ENCODE assay signal across 8 mouse cellular contexts in genomic region chr7:44892276-44892921, GRCm38 (mm10). TPM values are rescaled to one million over a fixed set of nuclear protein-coding genes. Genes with fewer than 3 reads are reported as not detected.
DNase-seq lines count a peak whose midpoint lies in the region; ATAC-seq and TF ChIP-seq lines count a peak whose summit lies in the region.

Med25 (minus strand) TSS chr7:44892712.

- H3K36me3 ChIP-seq in hindbrain, embryonic 10.5 days: peaks cover 36% of the 10 kb centered on the region
- H3K36me3 ChIP-seq in lung, postnatal 0 days (ENCODE audit: insufficient read depth, low read length): no peaks in the 10 kb centered on the region

- no peaks in the 10 kb centered on the region for H3K9me3 ChIP-seq in hindbrain, embryonic 10.5 days
- no peaks in the 10 kb centered on the region for H3K9me3 ChIP-seq in lung, postnatal 0 days (ENCODE audit: low read length)

- H3K27ac ChIP-seq in hindbrain, embryonic 10.5 days: peak within 1 kb of the TSS; percentile 96
- peak within 1 kb of the TSS; percentile 97 for H3K27ac ChIP-seq in lung, postnatal 0 days (ENCODE audit: low read length)

- peak; percentile 60 for ATAC-seq in frontal cortex, adult (ENCODE audit: low TSS enrichment)
- ATAC-seq in lung, postnatal 0 days: peak; percentile 76

- peak; percentile 96 for DNase-seq in MN1 (ENCODE audit: low spot score)
- DNase-seq in cerebellum, adult 9-10 months: peak; percentile 94
- peak; percentile 96 for DNase-seq in hindbrain, embryonic 10.5 days (ENCODE audit: low spot score)
- DNase-seq in layer of hippocampus, adult 9-11 months: peak; percentile 97
- DNase-seq in lung, postnatal 0 days (ENCODE audit: low spot score): peak; percentile 98
- peak; percentile 86 for DNase-seq in ovary, postnatal 14 days (ENCODE audit: low spot score)
- peak; percentile 89 for DNase-seq in thymus, postnatal 14 days

- peak within 1 kb of the TSS; percentile 85 for H3K9ac ChIP-seq in lung, postnatal 0 days (replicated peaks; ENCODE audit: low read depth)

- peak within 1 kb of the TSS; percentile 91 for H3K4me2 ChIP-seq in lung, postnatal 0 days (replicated peaks; ENCODE audit: low read depth, low read length)

- under 1% methylated on average over 56 of the region's 56 CpGs for WGBS in hindbrain, embryonic 10.5 days
- under 1% methylated on average over 54 of the region's 56 CpGs for WGBS in lung, postnatal 0 days

- peak within 1 kb of the TSS; percentile 88 for H3K4me3 ChIP-seq in hindbrain, embryonic 10.5 days
- H3K4me3 ChIP-seq in lung, postnatal 0 days (ENCODE audit: low read depth, low read length): peak within 1 kb of the TSS; percentile 84

- H3K4me1 ChIP-seq in hindbrain, embryonic 10.5 days (replicated peaks): peaks cover 64% of the 10 kb centered on the region
- H3K4me1 ChIP-seq in lung, postnatal 0 days (ENCODE audit: insufficient read depth, low read depth, low read length): peaks cover 12% of the 10 kb centered on the region; the same call in 1 of the 2 replicates

- TF ChIP-seq EP300 in lung, postnatal 0 days (IDR thresholded peaks at IDR 0.05): peak; percentile 63; the same call in 1 of the 2 replicates

- no peaks in the 10 kb centered on the region for H3K27me3 ChIP-seq in hindbrain, embryonic 10.5 days (ENCODE audit: insufficient read depth, poor library complexity, severe bottlenecking)
- H3K27me3 ChIP-seq in lung, postnatal 0 days (replicated peaks; ENCODE audit: insufficient read depth, low read length): no peaks in the 10 kb centered on the region

- no peak for TF ChIP-seq CTCF in lung, postnatal 0 days (IDR thresholded peaks at IDR 0.05)

RNA-seq across cellular contexts. Expression of gene Med25, which starts in this region (rescaled TPM):
- 187 and 223 TPM in 2 replicates for polyA plus RNA-seq in hindbrain, embryonic 10.5 days (2016; fragmentation: Nextera tagmentation; extraction: Ambion mirVana)
- 54.2 and 62.5 TPM in 2 replicates for polyA plus RNA-seq in lung, postnatal 0 days (2015; fragmentation: Nextera tagmentation; extraction: Ambion mirVana)

Comparison
In these comparisons a context has a peak if more than half of its experiments do, and no peak if none do; other contexts are left out.
1. Peak in every context shown above with its lines: DNase-seq, ATAC-seq, H3K4me3 ChIP-seq and H3K27ac ChIP-seq.